Mouse (Mus musculus): ENCODE measurements around the gene Nav1. TPM values are rescaled to one million over a fixed set of nuclear protein-coding genes. Genes with fewer than 3 reads are reported as not detected.

Nav1 gene
- total RNA-seq, 2 experiments from 2014 or later, result 60.3 to 71.2 TPM

- Histone ChIP-seq H3K4me3 (no peak overlapping the region), H3K27ac (no peak overlapping the region)
- DNase-seq (ENCODE audit: low spot score in 2 of 2), result no peak
- no peak for TF ChIP-seq CTCF (conservative IDR thresholded peaks at IDR 0.05)
These were observed 163.6 kb downstream of the Nav1 start for GRCm38 (mm10) chr1:135443506-135443905.

- no peak for TF ChIP-seq CTCF (conservative IDR thresholded peaks at IDR 0.05)
- no peak overlapping the region for H3K4me3 ChIP-seq
- H3K27ac ChIP-seq, result no peak overlapping the region
- DNase-seq (ENCODE audit: low spot score in 2 of 2), result no peak
These were observed 165.2 kb downstream of the Nav1 start for GRCm38 (mm10) chr1:135441861-135442260.

DNA sequence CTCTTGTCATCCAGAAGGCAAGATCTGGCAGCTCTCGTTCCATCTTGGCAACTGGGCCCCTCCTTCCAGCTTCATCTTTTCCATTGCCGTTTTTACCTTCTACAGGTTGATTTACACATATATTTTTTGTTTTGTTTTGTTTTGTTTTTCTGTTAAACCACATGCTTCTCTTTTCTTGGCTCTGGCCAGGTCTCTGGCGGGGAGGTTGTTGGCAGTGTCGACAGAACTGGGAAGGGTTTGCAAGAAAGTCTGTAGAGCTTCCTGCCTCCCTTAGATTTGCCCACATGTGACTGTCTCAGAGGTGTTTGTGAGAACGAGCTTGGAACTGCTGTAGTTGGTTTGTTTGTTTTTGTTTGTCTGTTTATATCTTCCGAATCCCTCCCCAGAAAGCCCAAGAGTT is 166.1 kb downstream of the Nav1 start:
- Histone ChIP-seq H3K4me3 (no peak overlapping the region), H3K27ac (no peak overlapping the region)
- DNase-seq (ENCODE audit: low spot score in 2 of 2), result no peak
- no peak for TF ChIP-seq CTCF (conservative IDR thresholded peaks at IDR 0.05)

GRCm38 (mm10) chr1:135438801-135439200 is 168.3 kb downstream of the Nav1 start:
- no peak overlapping the region for H3K27ac ChIP-seq

GRCm38 (mm10) chr1:135435823-135436222 is 171.3 kb downstream of the Nav1 start:
- no peak for TF ChIP-seq CTCF (conservative IDR thresholded peaks at IDR 0.05)
- no peak overlapping the region for H3K4me3 ChIP-seq
- H3K27ac ChIP-seq, result no peak overlapping the region
- DNase-seq (ENCODE audit: low spot score in 2 of 2), result no peak

More at GRCm38 (mm10) chr1:135438801-135439200, 168.3 kb downstream of the Nav1 start:
- no peak for TF ChIP-seq CTCF (conservative IDR thresholded peaks at IDR 0.05)
- no peak overlapping the region for H3K4me3 ChIP-seq
- DNase-seq (ENCODE audit: low spot score in 2 of 2), result no peak

GRCm38 (mm10) chr1:135430669-135431017 is 176.5 kb downstream of the Nav1 start:
- DNase-seq (ENCODE audit: low spot score in 2 of 2), result no peak
- Histone ChIP-seq H3K27ac (peak overlapping the region; percentile 93), H3K4me3 (peak overlapping the region; percentile 99)
- TF ChIP-seq CTCF (conservative IDR thresholded peaks at IDR 0.05), result no peak

DNA sequence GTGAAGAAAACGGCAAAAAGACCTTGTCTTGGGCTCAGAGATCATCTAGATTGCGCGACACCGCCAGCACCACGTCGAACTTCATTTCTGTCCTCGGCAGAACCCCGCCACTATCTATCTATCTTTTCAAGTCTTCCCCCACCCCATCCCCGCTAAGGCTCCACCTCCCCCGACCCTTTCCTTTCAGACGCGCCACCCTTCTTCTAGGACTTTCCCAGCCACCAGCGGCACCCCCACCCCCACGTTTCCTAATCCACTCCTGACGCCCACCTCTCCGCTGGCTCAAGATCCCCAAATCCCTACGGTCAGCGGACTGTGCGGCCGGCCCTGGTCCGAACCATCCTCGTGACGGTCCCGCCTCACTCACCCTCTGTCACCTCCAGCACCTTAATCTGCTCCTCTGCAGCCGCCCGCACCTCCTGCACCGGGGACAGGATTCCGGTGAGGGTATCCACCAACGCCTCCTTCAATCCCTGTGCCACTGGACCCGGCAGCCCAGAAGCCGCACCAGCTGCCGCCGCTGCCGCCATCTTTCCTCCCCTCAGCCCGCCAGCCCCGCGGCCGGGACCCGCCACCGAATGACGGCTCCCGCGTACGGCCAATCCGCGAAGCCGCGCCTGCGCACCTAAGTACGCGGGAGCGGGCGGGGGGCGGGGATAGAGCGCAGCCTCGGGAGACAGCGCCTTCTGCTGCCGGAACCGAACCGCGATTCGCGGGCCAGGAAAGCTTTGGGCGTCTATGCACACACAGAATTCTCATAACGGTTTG is 177.0 kb downstream of the Nav1 start, which contains the start of gene Ipo9:
Ipo9 (minus strand) TSS at position 599 of the 768 bp plus-strand sequence.
- peak; percentile 90 to 94 for DNase-seq (ENCODE audit: low spot score in 2 of 2)
- peak within 1 kb of the TSS; percentile 93 for H3K27ac ChIP-seq
- TF ChIP-seq CTCF (conservative IDR thresholded peaks at IDR 0.05), result peak; percentile 83
- peak within 1 kb of the TSS; percentile 99 for H3K4me3 ChIP-seq

GRCm38 (mm10) chr1:135427390-135427789 is 179.7 kb downstream of the Nav1 start:
- TF ChIP-seq CTCF (conservative IDR thresholded peaks at IDR 0.05), result no peak

DNA sequence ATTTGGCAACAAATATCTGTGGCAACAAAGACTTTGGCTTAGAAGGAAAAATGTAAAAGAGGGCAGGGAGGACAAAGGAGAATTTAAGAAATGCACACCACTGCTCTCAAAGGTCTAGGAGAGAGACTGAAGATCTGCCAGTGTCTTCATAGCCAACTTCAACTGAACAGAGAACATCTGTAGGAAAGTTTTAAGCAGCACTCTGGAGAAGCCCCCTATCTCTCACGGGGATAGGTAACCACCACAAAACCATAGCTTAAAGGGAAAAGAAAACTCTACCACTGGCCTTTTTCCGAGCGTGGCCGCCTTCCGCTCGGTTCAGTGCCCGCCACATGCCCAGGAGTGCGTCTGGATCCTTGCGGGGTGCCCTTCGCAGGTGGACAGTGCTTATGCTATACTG is 180.4 kb downstream of the Nav1 start:
- DNase-seq (ENCODE audit: low spot score in 2 of 2), result no peak
- no peak overlapping the region for H3K4me3 ChIP-seq
- H3K27ac ChIP-seq, result no peak overlapping the region
- no peak for TF ChIP-seq CTCF (conservative IDR thresholded peaks at IDR 0.05)

More at GRCm38 (mm10) chr1:135427390-135427789, 179.7 kb downstream of the Nav1 start:
- no peak overlapping the region for H3K27ac ChIP-seq
- no peak overlapping the region for H3K4me3 ChIP-seq
- no peak for DNase-seq (ENCODE audit: low spot score in 2 of 2)

- no peak for TF ChIP-seq CTCF (conservative IDR thresholded peaks at IDR 0.05)
- H3K4me3 ChIP-seq, result no peak overlapping the region
- H3K27ac ChIP-seq, result no peak overlapping the region
- DNase-seq (ENCODE audit: low spot score in 2 of 2), result no peak
These were observed 184.3 kb downstream of the Nav1 start for GRCm38 (mm10) chr1:135422772-135423171.

- TF ChIP-seq CTCF (conservative IDR thresholded peaks at IDR 0.05), result no peak
- DNase-seq (ENCODE audit: low spot score in 2 of 2), result peak; percentile 17 to 58
- H3K27ac ChIP-seq, result no peak overlapping the region
- no peak overlapping the region for H3K4me3 ChIP-seq
These were observed 193.1 kb downstream of the Nav1 start for GRCm38 (mm10) chr1:135413996-135414395.

DNA sequence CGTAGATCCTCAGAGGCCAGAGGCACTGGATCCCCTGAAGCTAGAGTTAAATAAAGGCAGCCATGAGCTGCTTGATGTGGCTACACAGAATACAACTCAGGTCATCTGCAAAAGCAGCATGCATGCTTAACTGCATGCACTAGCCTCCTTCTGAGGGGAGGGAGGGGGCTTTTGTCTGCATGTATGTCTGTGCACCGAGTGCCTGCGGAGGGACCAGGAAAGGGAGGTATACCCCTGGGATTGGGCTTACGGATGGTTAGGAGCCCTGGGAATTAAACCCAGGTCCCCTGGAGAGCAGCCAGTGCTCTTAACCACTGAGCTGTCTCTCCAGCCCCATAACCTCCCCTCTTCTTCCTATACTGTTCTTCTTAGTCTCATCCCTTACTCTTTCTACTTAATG is 195.0 kb downstream of the Nav1 start:
- Histone ChIP-seq H3K4me3 (no peak overlapping the region), H3K27ac (no peak overlapping the region)
- no peak for TF ChIP-seq CTCF (conservative IDR thresholded peaks at IDR 0.05)
- no peak for DNase-seq (ENCODE audit: low spot score in 2 of 2)

- DNase-seq (ENCODE audit: low spot score in 2 of 2), result no peak
- H3K27ac ChIP-seq, result 0 out of 2 replicates have a peak overlapping the region, but pooled peaks have one; percentile 18
These were observed 196.1 kb downstream of the Nav1 start for GRCm38 (mm10) chr1:135410967-135411366.

GRCm38 (mm10) chr1:135408973-135409372 is 198.1 kb downstream of the Nav1 start:
- no peak for DNase-seq (ENCODE audit: low spot score in 2 of 2)
- no peak for TF ChIP-seq CTCF (conservative IDR thresholded peaks at IDR 0.05)
- Histone ChIP-seq H3K27ac (no peak overlapping the region), H3K4me3 (no peak overlapping the region)

More at GRCm38 (mm10) chr1:135410967-135411366, 196.1 kb downstream of the Nav1 start:
- TF ChIP-seq CTCF (conservative IDR thresholded peaks at IDR 0.05), result no peak
- no peak overlapping the region for H3K4me3 ChIP-seq

Measured in layer of hippocampus, adult 2 months (tissue).